Mouse (Mus musculus) splenic B cell, adult 2 months (primary cell): Measurements from ENCODE around the gene Gys2.

Source experiments
- DNase-seq: peaks from one replicate; pipeline ENCODE4 v3.0.0-alpha.2; 2011; ENCODE audit warnings: low read depth, low spot score
- H3K27me3 ChIP-seq: 2 replicates; pipeline ENCODE4 v1.6.1; 2012; ENCODE audit warnings: mild to moderate bottlenecking, low read length, moderate library complexity, mixed read lengths; ENCODE audit not compliant: control insufficient read depth, poor library complexity, insufficient read depth, severe bottlenecking
- H3K36me3 ChIP-seq: 2 replicates; pipeline ENCODE4 v1.6.1; 2012; ENCODE audit warnings: mild to moderate bottlenecking, low read length, moderate library complexity, mixed read lengths; ENCODE audit not compliant: control insufficient read depth, poor library complexity, insufficient read depth, severe bottlenecking

Gene Gys2

DNA sequence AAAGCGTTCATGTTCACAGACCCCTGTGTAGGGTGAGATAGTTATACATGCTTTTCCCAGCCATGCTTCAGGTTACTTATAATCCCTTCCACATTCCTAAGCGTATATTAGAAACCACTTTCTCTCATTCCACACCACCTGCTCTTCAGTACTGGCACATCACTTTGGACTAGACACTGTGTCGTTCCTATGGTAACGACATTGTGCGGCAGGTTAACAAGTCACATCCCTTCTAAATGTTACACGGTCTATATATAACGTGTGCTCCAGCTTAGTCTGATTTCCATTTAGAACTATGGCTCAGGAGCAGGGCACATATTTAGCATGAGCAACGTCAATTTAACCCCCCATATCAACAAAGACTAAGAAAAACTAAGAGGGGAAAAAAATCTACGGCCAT is 14.7 kb upstream of the Gys2 start:
- DNase-seq, result no peak
- Histone ChIP-seq H3K36me3 (no peaks in the 10 kb centered on the region), H3K27me3 (no peaks in the 10 kb centered on the region)

DNA sequence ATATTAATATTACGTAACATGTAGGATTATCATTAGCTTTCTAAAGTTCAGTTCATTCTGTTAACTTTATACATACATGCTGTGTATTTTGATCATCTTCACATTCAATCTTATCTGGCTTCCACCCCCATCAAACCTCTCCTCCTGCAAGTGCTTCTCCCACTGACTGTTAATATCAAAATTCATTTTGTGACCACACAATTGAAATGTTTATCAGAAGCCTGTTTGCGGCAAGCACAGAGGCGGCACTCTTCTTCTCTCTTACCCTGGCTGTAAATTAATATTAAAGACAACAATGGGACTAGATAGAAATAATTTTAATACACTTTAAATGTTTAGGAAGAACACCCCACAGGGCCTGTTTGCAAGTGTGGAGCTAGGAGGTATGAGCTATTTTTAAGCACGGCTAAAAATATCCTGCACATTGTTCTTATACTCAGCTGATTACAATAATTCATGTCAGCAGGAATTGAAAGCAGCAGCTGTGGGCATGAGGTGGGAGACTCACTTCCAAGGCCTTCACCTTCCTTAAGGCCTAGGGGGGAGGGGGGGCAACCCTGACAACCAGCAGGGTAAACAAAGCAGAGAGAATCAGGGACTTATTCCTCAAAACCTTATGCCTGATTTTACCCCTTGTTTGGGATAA is 12.7 kb upstream of the Gys2 start:
- DNase-seq, result no peak
- no peaks in the 10 kb centered on the region for H3K27me3 ChIP-seq
- H3K36me3 ChIP-seq, result no peaks in the 10 kb centered on the region

DNA sequence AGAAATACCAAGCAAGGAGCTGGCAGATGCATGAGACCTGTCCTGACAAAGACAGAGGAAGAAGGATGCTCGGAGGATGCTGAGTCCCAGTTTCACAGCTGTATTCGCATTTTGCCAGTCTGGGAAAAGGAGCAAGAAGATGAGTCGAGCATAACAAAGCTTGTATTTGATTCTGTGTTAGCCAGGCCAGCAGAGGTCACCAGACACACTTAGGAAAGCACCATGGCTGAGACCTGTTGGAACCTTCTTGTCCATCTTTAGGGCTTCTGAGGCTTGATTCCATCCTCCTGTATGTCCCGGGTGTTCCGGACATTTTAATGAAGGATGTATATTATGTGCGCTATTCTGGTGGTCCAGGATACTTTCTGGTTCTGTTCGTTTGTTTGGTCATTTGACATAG is 4.3 kb upstream of the Gys2 start:
- H3K36me3 ChIP-seq, result no peaks in the 10 kb centered on the region
- no peaks in the 10 kb centered on the region for H3K27me3 ChIP-seq
- DNase-seq, result no peak

DNA sequence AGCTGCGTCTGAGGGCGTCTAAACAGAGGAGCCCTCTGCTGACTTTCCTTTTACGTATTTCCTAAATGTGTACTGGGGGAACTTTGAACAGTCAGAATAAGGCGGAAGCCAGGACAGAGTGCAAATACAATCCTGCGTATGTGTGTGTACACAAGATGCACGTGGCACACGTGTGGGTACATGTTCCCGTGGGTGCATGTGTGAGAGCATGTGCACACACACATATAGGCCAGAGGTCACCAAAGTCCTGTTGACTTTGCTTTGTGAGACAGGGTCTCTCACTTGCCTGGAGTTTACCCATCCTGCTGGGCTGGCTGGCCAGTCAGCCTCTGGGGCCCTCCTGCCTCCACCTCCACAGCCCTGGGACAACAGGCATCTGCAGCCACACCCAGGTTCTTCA is 1.8 kb downstream of the Gys2 start:
- no peak for DNase-seq

DNA sequence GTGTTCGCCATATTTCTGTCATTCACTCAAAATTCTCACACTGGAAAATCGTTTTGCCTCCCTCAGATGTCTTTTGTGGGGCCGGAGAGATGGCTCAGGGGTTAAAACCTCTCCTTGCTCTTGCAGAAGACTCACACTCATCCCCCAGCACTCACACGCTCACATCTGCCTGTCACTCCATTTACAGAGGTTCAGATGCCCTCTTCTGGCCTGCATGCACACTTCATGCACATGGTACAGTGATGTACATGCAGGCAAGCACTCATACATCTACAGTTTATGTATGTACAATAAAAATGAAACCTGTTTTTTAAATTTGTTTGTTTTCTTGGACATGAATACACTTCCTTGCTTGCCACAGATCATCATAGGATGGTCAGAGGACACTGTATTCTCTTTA is 3.3 kb downstream of the Gys2 start:
- Histone ChIP-seq H3K27me3 (no peaks in the 10 kb centered on the region), H3K36me3 (no peaks in the 10 kb centered on the region)
- no peak for DNase-seq

More for the DNA sequence above, 1.8 kb downstream of the Gys2 start:
- Histone ChIP-seq H3K36me3 (no peaks in the 10 kb centered on the region), H3K27me3 (no peaks in the 10 kb centered on the region)

DNA sequence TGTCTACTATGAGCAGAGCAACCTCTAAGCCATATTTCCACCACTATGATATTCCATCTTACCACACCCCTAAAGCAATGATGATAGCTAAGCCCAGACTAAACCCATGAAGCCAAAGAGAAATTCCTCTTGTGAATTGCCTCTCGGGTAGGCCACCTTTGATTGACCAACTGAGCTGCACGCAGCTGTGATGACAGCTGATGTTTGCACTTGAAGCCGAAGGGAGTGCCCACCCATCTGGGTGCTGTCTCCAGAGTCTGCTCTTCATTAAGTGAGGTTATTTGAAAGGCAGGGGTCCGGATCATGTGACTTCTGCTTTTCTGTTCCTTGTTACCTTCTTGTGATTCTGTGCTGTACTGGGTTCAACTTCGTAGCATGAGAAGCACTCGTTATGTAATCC is 10.7 kb downstream of the Gys2 start:
- no peak for DNase-seq
- Histone ChIP-seq H3K27me3 (no peaks in the 10 kb centered on the region), H3K36me3 (no peaks in the 10 kb centered on the region)

DNA sequence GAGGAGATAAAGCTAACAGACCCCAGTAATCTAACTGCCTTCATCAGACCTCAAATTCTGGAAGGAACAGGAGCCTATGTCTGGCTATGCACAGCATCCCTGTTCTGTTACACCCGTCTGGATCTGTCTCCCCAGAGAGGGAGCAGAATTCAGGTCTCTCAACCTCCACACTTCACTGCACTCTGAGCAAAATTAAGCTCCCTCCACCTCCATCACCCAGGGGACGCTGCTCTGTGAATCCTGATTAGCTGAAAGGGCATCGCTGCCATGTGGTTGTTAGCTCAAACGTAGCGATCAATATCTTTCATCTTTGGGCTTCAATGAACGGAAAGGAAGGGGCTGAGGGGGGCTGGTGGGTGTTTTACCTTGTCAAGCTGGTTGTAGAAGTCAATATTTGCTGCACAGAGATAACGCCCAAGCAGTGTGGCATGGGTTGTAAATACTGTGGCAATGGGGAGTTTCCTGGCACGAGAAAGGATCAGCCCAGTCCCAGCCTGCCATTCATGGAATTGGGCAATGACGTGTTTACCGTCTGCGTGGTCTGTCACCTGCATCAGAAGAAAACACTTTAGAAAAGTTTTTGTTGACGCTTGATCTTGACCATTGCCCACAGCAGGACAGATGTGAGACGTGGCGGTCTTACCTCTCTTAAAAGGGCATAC is 13.8 kb downstream of the Gys2 start:
- H3K36me3 ChIP-seq, result no peaks in the 10 kb centered on the region
- no peak for DNase-seq
- H3K27me3 ChIP-seq, result no peaks in the 10 kb centered on the region

DNA sequence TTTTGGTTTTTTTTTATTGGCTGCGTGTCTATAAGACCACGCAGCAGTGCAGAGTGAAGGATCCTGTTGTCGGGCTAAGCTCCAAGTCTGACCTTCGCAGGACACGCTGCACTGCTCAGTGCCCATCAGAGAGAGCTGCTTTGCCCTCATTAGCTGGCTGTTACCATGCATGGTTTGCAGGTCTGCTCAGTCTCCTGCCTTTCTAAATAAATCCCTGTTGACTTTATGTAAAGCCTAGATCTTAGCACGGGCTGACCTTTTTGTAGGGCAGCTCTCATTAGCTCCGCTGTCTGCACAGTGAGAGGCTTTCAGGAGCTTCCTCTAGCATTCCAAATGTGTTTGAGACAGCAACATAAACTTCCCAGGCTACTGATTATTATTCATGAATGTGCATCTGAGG is 14.9 kb downstream of the Gys2 start:
- DNase-seq, result no peak
- Histone ChIP-seq H3K27me3 (no peaks in the 10 kb centered on the region), H3K36me3 (no peaks in the 10 kb centered on the region)

DNA sequence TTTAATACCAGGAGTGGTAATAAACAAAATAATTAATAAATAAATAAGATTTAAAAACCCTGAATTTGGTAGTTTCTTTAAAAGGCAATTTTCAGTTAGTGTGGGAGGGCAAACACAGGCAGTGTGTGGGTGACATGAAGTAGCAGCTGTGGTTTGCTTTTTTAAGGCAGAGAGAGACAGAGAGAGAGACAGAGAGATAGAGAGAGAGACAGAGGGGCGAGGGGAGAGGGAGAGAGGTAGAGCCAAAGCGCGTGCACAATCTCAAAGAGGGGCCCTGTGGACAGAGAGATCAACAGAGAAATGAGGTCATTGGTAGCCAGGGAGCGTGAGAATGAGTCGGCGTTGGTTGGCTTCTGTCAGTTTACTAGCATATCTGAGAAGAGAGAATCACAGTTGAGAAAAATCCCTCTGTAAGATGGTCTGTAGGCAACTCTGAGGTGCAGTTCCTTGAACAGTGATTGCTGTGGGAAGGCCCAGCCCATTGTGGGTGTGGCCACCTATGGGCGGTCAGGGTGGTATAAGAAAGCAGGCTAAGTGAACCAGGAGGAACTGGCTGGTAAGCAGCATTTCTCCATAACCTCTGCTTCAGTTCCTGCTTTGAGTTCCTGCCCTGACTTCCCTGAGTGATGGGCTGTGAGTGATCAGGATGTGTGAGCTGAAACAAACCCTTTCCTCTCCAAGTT is 17.5 kb downstream of the Gys2 start:
- no peak for DNase-seq
- H3K36me3 ChIP-seq, result no peaks in the 10 kb centered on the region
- no peaks in the 10 kb centered on the region for H3K27me3 ChIP-seq

DNA sequence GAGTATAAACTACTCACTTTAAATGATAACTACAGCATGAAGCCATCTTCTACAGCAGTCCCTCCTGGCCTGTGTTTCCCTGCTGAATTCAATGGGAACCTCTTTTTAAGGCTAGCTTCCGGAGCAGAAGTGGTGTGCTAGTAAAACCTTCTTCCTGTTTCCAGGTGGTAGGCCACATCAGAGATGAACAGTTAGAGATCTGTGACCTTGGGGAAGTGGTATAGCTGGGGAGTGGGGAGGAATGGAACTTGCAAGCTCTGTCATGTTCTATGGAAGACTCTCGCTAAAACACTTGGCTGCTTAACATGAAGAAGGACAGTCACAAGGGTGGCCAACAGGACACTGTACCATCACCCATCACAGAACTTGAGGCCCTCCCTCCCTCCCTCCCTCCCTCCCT is 19.6 kb downstream of the Gys2 start:
- H3K27me3 ChIP-seq, result no peaks in the 10 kb centered on the region
- no peaks in the 10 kb centered on the region for H3K36me3 ChIP-seq
- DNase-seq, result no peak

DNA sequence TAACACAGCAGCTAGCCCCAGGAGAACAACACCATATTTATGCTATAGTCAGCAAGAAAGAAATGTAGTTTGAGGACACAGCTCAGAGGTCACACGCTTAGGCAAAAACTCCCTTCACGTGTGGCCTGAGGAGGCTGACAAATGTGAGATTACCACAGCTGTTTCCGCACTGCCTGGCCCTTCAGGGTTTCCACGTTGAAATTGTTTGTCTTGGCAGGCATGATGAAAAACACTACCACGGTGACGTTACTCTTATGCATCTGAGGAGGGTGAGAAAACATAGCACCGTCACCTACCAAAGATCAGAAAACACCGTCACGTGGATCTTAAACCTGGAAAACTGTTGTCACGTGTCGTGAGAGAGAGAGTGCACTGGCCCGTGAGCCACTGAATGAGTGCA is 21.5 kb downstream of the Gys2 start:
- H3K27me3 ChIP-seq, result no peaks in the 10 kb centered on the region
- DNase-seq, result no peak
- no peaks in the 10 kb centered on the region for H3K36me3 ChIP-seq

DNA sequence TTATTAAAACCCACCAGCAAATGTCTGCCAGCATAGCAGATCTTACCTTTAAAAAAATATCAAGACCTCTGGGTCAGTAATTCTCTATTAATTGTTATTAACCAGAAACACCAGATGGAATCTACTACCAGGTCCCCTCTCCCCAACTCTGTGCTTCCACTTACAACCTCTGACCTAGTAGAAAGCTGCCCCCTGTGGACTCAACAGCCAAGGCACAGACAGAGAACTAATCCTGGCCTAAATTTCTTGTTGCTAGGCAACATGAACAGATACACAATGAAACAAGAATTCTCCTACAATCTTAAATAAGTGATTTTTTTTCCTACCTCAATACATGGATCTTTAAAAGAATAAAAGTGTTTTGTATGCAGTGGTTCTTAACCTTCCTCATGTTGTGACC is 43.8 kb downstream of the Gys2 start:
- Histone ChIP-seq H3K36me3 (no peaks in the 10 kb centered on the region), H3K27me3 (no peaks in the 10 kb centered on the region)
- DNase-seq, result no peak

DNA sequence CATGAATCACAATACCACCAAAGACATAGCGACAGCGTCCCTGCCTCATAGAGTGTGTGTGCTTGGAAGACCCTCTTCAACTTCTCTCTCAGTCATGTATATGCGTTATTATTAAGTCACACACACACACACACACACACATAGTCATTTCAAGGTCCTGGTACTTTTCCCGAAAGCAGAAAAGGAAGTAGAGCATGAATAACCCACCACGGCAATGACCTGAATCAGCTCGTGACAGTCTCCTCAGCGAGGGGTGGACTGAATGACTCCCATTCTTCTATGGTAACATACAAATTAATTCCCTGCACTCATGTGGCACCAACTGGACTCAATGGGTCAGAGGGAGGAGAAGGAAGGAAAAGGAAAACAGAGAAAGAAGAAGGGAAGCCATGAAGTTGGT is 47.9 kb downstream of the Gys2 start:
- H3K36me3 ChIP-seq, result no peaks in the 10 kb centered on the region
- DNase-seq, result no peak
- H3K27me3 ChIP-seq, result no peaks in the 10 kb centered on the region

DNA sequence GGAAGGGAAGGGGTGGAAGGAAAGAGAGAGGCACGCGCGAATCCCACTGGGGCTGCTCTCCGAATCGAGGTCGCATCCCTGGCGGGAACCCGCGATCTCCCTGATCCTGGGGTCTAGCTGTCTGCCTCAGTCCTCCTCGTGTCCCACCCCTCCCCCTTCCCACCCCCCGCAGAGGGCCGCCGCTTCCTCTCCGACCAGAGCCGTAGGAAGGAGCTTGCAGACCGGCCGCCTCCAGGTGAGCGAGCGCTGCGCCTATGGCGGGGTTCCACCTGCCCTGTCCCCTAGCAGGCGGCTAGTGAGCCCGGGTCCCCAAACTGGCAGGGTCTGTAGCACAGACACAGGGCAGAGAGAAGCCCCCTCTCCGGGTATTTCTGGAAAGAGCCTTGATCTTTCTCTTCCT is 58.3 kb downstream of the Gys2 start:
- Histone ChIP-seq H3K27me3 (no peaks in the 10 kb centered on the region), H3K36me3 (no peaks in the 10 kb centered on the region)
- DNase-seq, result no peak

DNA sequence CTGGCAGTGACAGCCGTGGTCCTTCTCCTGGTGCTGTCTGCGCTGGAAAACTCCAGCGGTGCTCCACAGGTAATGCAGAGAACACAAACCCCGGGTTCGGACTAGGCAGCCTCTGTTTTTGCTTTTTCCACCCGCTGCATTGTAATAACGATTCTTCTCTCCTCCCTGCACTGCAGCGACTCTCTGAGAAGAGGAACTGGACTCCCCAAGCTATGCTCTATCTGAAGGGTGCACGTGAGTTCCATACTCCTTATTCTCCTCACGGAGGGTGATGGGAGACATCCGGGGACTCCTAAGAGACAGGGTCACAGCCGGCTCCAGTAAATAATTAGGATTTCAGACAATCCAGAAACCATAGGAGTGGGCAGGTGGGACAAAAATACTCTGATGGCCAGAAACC is 59.1 kb downstream of the Gys2 start:
- Histone ChIP-seq H3K27me3 (no peaks in the 10 kb centered on the region), H3K36me3 (no peaks in the 10 kb centered on the region)
- DNase-seq, result no peak
